Mouse (Mus musculus) kidney, adult 2 months (tissue): ENCODE data around the gene Lsamp. TPM values are rescaled to one million over a fixed set of nuclear protein-coding genes. Genes with fewer than 3 reads are reported as not detected.

Source experiments
- DNase-seq: peaks from one replicate; pipeline ENCODE4 v3.0.0; 2021
- H3K27ac ChIP-seq: fragments of 200-500 bp; 2 replicates; pipeline ENCODE4 v1.5.1; 2012; ENCODE audit warnings: low read depth, low read length, control low read depth, inconsistent platforms; ENCODE audit not compliant: insufficient read depth
- H3K27me3 ChIP-seq: fragments of 200-500 bp; replicated peaks from 2 replicates; pipeline ENCODE4 v1.6.1; 2012; ENCODE audit warnings: mild to moderate bottlenecking, moderate library complexity, low read length, inconsistent platforms; ENCODE audit not compliant: control insufficient read depth, insufficient read depth
- H3K36me3 ChIP-seq: fragments of 200-500 bp; 2 replicates; pipeline ENCODE4 v1.6.1; 2012; ENCODE audit warnings: mild to moderate bottlenecking, moderate library complexity, low read length, inconsistent platforms; ENCODE audit not compliant: control insufficient read depth, insufficient read depth
- H3K4me1 ChIP-seq: fragments of 200-500 bp; 2 replicates; pipeline ENCODE4 v1.6.1; 2011; ENCODE audit warnings: low read length; ENCODE audit not compliant: control insufficient read depth, insufficient read depth
- H3K4me3 ChIP-seq: fragments of 200-500 bp; 2 replicates; pipeline ENCODE4 v1.5.1; 2011; ENCODE audit warnings: mild to moderate bottlenecking, low read depth, low read length, control low read depth; ENCODE audit not compliant: insufficient read depth
- CTCF ChIP-seq: fragments of 200-500 bp; conservative IDR thresholded peaks from 2 replicates; pipeline ENCODE4 v1.5.1; 2011; ENCODE audit warnings: low read depth, mild to moderate bottlenecking, control low read depth, low read length, moderate library complexity, mixed read lengths; ENCODE audit not compliant: insufficient read depth, insufficient read length
- POLR2A ChIP-seq: fragments of 200-500 bp; IDR thresholded peaks from one replicate; pipeline ENCODE4 v1.6.1; 2011; ENCODE audit warnings: low read depth, low read length, control low read depth
- WGBS: fragments of 180-500 bp; shearing (Covaris S2); methylation state at CpG from one replicate; pipeline ENCODE4 v1.1.7; 2018; 5-methylcytosine and 5-hydroxymethylcytosine counted together
- polyA plus RNA-seq: library from polyadenylated mRNA; depleted of rRNA; stranded (reverse); fragments of >200 nt; gene quantifications from 2 replicates; pipeline ENCODE4 v1.2.3, GENCODE M21; 2012

The Lsamp gene
- polyA plus RNA-seq, 1 experiment, result 0.38 TPM

DNA sequence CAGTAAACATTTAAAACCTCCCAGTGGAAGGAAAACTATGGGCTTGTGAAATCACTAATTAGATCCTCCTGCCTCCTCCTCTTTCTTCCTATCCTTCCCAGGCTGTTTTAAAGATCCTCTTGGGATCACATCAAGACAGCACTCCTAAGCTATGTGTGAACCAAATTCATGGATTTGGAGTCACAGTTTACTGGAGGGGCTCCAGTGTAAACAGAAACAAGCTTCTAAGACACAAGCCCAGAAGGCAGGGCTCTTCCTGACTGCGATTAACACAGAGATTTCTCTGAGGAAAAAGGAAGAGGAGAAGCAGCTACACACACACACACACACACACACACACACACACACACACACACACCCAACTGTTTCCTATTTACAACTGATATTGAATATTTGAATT lies 961.7 kb downstream of the Lsamp start:
- 55% methylated on average over 1 of the region's 1 CpGs for WGBS
- H3K4me1 ChIP-seq, result no peaks in the 10 kb centered on the region
- TF ChIP-seq POLR2A (no peak), CTCF (no peak)
- no peak for DNase-seq
- H3K27ac ChIP-seq, result no peak overlapping the region
- no peak overlapping the region for H3K4me3 ChIP-seq
- no peaks in the 10 kb centered on the region for H3K27me3 ChIP-seq
- no peaks in the 10 kb centered on the region for H3K36me3 ChIP-seq

- no peak for DNase-seq
- Histone ChIP-seq H3K36me3 (no peaks in the 10 kb centered on the region), H3K27ac (no peak overlapping the region), H3K4me1 (no peaks in the 10 kb centered on the region), H3K4me3 (no peak overlapping the region), H3K27me3 (no peaks in the 10 kb centered on the region)
- TF ChIP-seq CTCF (no peak), POLR2A (no peak)
Observed at GRCm38 (mm10) chr16:40948013-40948412, 963.9 kb downstream of the Lsamp start.

DNA sequence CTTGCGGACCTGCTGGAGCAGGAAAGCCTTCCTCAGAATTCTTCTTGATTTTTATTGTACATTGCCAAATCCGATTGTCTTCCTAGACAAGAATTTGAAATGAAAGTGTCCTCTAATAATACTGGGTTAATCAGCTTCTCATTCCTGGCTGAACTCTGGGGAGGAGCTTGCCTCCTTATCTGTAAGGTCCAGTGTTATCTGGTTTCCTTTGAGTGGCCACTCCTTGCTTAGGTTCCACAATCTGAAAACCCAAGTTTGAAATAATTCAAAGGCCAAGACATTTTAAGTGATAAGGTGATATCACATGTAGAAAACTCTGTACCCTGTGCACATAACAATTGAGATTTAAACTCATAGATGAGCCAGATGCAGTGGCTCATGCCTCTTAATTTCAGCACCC lies 975.0 kb downstream of the Lsamp start:
- Histone ChIP-seq H3K27ac (no peak overlapping the region), H3K36me3 (no peaks in the 10 kb centered on the region), H3K4me1 (no peaks in the 10 kb centered on the region), H3K27me3 (no peaks in the 10 kb centered on the region; the same call in 1 of the 2 replicates), H3K4me3 (no peak overlapping the region)
- TF ChIP-seq CTCF, result no peak
- TF ChIP-seq POLR2A, result no peak
- 74% methylated on average over 2 of the region's 2 CpGs for WGBS
- DNase-seq, result no peak

GRCm38 (mm10) chr16:40960586-40960985 lies 976.4 kb downstream of the Lsamp start:
- Histone ChIP-seq H3K4me1 (no peaks in the 10 kb centered on the region), H3K27me3 (no peaks in the 10 kb centered on the region; the same call in 1 of the 2 replicates), H3K36me3 (no peaks in the 10 kb centered on the region), H3K4me3 (no peak overlapping the region), H3K27ac (no peak overlapping the region)
- DNase-seq, result no peak
- TF ChIP-seq CTCF (no peak), POLR2A (no peak)
- WGBS, result 73% methylated on average over 1 of the region's 1 CpGs

GRCm38 (mm10) chr16:40968088-40968860 lies 984.1 kb downstream of the Lsamp start:
- H3K27ac ChIP-seq, result no peak overlapping the region
- H3K4me1 ChIP-seq, result no peaks in the 10 kb centered on the region
- no peak overlapping the region for H3K4me3 ChIP-seq
- H3K36me3 ChIP-seq, result no peaks in the 10 kb centered on the region
- TF ChIP-seq POLR2A, result no peak
- TF ChIP-seq CTCF, result peak; percentile 90
- peak; percentile 73 for DNase-seq
- H3K27me3 ChIP-seq, result no peaks in the 10 kb centered on the region; the same call in 1 of the 2 replicates
- 19% methylated on average over 17 of the region's 17 CpGs for WGBS

DNA sequence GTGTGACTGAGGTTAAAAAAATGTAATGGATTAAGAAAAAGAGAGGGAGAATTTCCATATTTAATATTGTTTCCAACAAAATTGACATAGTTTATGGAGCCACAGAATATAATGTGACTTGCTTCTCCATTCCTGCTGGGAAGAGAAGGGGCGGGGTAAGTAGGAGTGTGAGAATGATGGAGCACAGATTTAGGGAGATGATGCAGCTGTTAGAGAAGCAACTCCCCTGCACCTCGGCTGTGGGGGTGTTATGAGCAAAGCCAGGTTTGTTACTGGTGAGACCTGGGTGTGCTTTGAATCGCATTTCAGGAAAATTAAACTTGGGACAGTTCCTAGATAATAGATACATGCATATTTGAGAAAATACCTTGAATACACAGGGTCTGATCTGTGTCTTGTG lies 987.2 kb downstream of the Lsamp start:
- TF ChIP-seq POLR2A (no peak), CTCF (no peak)
- 30% methylated on average over 3 of the region's 3 CpGs for WGBS
- Histone ChIP-seq H3K4me3 (no peak overlapping the region), H3K36me3 (no peaks in the 10 kb centered on the region), H3K27me3 (no peaks in the 10 kb centered on the region), H3K4me1 (no peaks in the 10 kb centered on the region), H3K27ac (no peak overlapping the region)
- no peak for DNase-seq

GRCm38 (mm10) chr16:40974084-40974483 lies 989.9 kb downstream of the Lsamp start:
- Histone ChIP-seq H3K4me1 (no peaks in the 10 kb centered on the region), H3K27ac (no peak overlapping the region), H3K36me3 (no peaks in the 10 kb centered on the region), H3K4me3 (no peak overlapping the region), H3K27me3 (no peaks in the 10 kb centered on the region)
- no peak for TF ChIP-seq CTCF
- no peak for TF ChIP-seq POLR2A
- WGBS, result 58% methylated on average over 2 of the region's 2 CpGs
- no peak for DNase-seq
